Mouse (Mus musculus): Measurements from ENCODE around the gene Rasgef1a. TPM values are rescaled to one million over a fixed set of nuclear protein-coding genes. Genes with fewer than 3 reads are reported as not detected.

Rasgef1a gene
- polyA plus RNA-seq, 1 experiment from 2014 or later = 0.57 TPM

DNA sequence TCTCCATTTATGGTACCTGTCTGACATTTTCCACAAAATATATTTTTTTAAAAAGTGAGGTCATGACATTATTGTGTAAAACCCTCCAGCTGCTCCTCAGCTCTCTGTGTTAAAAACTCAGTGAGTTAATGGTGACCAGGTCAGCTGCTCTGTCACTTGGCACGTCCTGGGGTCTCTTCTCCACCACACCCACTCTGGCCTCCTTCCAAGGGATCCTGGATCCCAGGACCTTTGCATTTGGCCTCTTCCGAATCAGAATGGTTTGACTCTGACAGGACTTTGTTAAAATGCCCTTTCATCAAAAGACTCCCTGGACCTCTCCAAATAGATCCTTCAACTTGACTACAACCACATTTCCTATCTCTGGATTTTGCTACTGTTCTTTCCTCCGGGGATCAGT is 982 bp upstream of the Rasgef1a start:
- H3K4me2 ChIP-seq = no peak overlapping the region
- H3K9ac ChIP-seq = no peak overlapping the region
- H3K27ac ChIP-seq = no peak overlapping the region
- no peak overlapping the region for H3K4me3 ChIP-seq
- WGBS = 76% methylated on average over 3 of the region's 3 CpGs
- H3K4me1 ChIP-seq = peaks cover 8% of the 10 kb centered on the region
- ATAC-seq = no peak
- peaks cover 43% of the 10 kb centered on the region for H3K27me3 ChIP-seq
- H3K9me3 ChIP-seq (replicated peaks) = no peaks in the 10 kb centered on the region
- H3K36me3 ChIP-seq (ENCODE audit: poor library complexity, severe bottlenecking) = no peaks in the 10 kb centered on the region

- Histone ChIP-seq H3K4me3 (peak overlapping the region; percentile 48), H3K27ac (no peak overlapping the region), H3K4me2 (peak overlapping the region; percentile 79), H3K9ac (peak overlapping the region; percentile 66), H3K4me1 (peaks cover 20% of the 10 kb centered on the region), H3K9me3 (replicated peaks) (no peaks in the 10 kb centered on the region), H3K36me3 (ENCODE audit: poor library complexity, severe bottlenecking) (no peaks in the 10 kb centered on the region), H3K27me3 (peaks cover 39% of the 10 kb centered on the region)
- peak; percentile 48 for ATAC-seq
- 11% methylated on average over 37 of the region's 38 CpGs for WGBS
Measured at GRCm38 (mm10) chr6:118011616-118012316, 528 bp downstream of the Rasgef1a start.

- H3K27ac ChIP-seq = no peak overlapping the region
- 69% methylated on average over 3 of the region's 3 CpGs for WGBS
- no peaks in the 10 kb centered on the region for H3K9me3 ChIP-seq (replicated peaks)
- no peak overlapping the region for H3K4me2 ChIP-seq
- H3K9ac ChIP-seq = no peak overlapping the region
- no peaks in the 10 kb centered on the region for H3K36me3 ChIP-seq (ENCODE audit: poor library complexity, severe bottlenecking)
- H3K4me1 ChIP-seq = peaks cover 20% of the 10 kb centered on the region
- no peak for ATAC-seq
- peaks cover 39% of the 10 kb centered on the region for H3K27me3 ChIP-seq
- H3K4me3 ChIP-seq = no peak overlapping the region
Measured at GRCm38 (mm10) chr6:118012317-118012700, 1.1 kb downstream of the Rasgef1a start.

GRCm38 (mm10) chr6:118012987-118013866 is 2.0 kb downstream of the Rasgef1a start:
- Histone ChIP-seq H3K27me3 (peaks cover 39% of the 10 kb centered on the region), H3K27ac (no peak overlapping the region), H3K4me2 (no peak overlapping the region), H3K36me3 (ENCODE audit: poor library complexity, severe bottlenecking) (no peaks in the 10 kb centered on the region), H3K9ac (no peak overlapping the region), H3K4me1 (peaks cover 20% of the 10 kb centered on the region), H3K4me3 (no peak overlapping the region), H3K9me3 (replicated peaks) (no peaks in the 10 kb centered on the region)
- 74% methylated on average over 11 of the region's 11 CpGs for WGBS
- no peak for ATAC-seq

DNA sequence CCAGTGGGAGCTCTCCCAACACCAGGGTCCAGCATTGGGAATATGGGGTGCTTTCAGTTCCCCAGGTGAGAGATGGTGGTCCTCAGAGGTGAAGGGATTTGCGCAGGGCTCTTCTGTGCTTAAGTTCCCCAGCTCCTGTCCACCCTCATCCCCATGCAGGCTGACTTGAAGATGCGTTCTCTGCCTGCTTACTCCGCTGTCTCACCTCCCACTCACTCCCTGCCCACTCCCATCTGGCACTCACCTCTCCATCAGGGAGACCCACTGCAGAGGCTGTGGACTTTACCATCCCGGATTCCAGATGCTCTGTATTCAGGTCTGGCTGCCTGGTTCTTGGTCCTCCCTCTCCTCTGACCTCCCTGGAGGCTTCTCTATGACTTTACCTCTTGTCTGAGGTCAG is 3.6 kb downstream of the Rasgef1a start:
- no peak overlapping the region for H3K4me3 ChIP-seq
- H3K4me2 ChIP-seq = no peak overlapping the region
- H3K36me3 ChIP-seq (ENCODE audit: poor library complexity, severe bottlenecking) = no peaks in the 10 kb centered on the region
- peaks cover 39% of the 10 kb centered on the region for H3K27me3 ChIP-seq
- no peak overlapping the region for H3K9ac ChIP-seq
- 66% methylated on average over 4 of the region's 4 CpGs for WGBS
- ATAC-seq = no peak
- H3K27ac ChIP-seq = no peak overlapping the region
- no peaks in the 10 kb centered on the region for H3K9me3 ChIP-seq (replicated peaks)
- H3K4me1 ChIP-seq = peaks cover 26% of the 10 kb centered on the region

GRCm38 (mm10) chr6:118015971-118016370 is 4.7 kb downstream of the Rasgef1a start:
- H3K27me3 ChIP-seq = peaks cover 30% of the 10 kb centered on the region
- no peak overlapping the region for H3K9ac ChIP-seq
- 42% methylated on average over 3 of the region's 3 CpGs for WGBS
- peak overlapping the region; percentile 40; the same call in 1 of the 2 replicates for H3K27ac ChIP-seq
- peak; percentile 78 for ATAC-seq
- no peaks in the 10 kb centered on the region for H3K36me3 ChIP-seq (ENCODE audit: poor library complexity, severe bottlenecking)
- H3K4me2 ChIP-seq = no peak overlapping the region
- no peak overlapping the region for H3K4me3 ChIP-seq
- no peaks in the 10 kb centered on the region for H3K9me3 ChIP-seq (replicated peaks)
- peaks cover 25% of the 10 kb centered on the region for H3K4me1 ChIP-seq

DNA sequence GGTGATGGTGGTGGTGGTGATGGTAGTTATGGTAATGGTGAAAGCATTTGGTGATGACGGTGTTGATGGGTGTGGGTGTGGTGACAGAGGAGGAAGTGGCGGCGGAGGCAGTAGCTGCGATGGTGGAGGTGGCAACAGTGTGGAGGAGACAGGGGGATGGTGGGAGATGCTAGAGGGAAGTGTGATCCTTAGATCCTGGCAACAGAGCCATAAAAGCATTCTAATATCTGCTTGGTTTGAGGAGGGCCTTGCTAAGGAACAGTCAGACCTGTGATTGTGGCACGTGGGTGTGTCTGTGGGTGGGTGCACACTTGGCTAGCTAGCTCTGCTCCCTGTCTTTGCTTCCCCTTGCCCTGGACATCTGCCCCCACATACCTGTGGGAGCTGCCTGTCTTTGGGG is 7.4 kb downstream of the Rasgef1a start:
- no peak overlapping the region for H3K27ac ChIP-seq
- WGBS = 85% methylated on average over 5 of the region's 5 CpGs
- peaks cover 19% of the 10 kb centered on the region for H3K4me1 ChIP-seq
- H3K36me3 ChIP-seq (ENCODE audit: poor library complexity, severe bottlenecking) = no peaks in the 10 kb centered on the region
- no peaks in the 10 kb centered on the region for H3K9me3 ChIP-seq (replicated peaks)
- no peak overlapping the region for H3K4me2 ChIP-seq
- H3K4me3 ChIP-seq = no peak overlapping the region
- 0 out of 2 replicates have a peak, but pooled peaks cover 4% of the 10 kb centered on the region for H3K27me3 ChIP-seq
- ATAC-seq = no peak
- no peak overlapping the region for H3K9ac ChIP-seq

- Histone ChIP-seq H3K27me3 (no peaks in the 10 kb centered on the region), H3K36me3 (ENCODE audit: poor library complexity, severe bottlenecking) (no peaks in the 10 kb centered on the region), H3K9me3 (replicated peaks) (no peaks in the 10 kb centered on the region), H3K4me2 (no peak overlapping the region), H3K27ac (no peak overlapping the region), H3K4me3 (no peak overlapping the region), H3K4me1 (peaks cover 19% of the 10 kb centered on the region), H3K9ac (no peak overlapping the region)
- peak; percentile 43 for ATAC-seq
- WGBS = 19% methylated on average over 7 of the region's 7 CpGs
Measured at GRCm38 (mm10) chr6:118019569-118019968, 8.3 kb downstream of the Rasgef1a start.

- peaks cover 7% of the 10 kb centered on the region for H3K4me1 ChIP-seq
- no peaks in the 10 kb centered on the region for H3K9me3 ChIP-seq (replicated peaks)
- no peak overlapping the region for H3K27ac ChIP-seq
- H3K4me2 ChIP-seq = no peak overlapping the region
- no peak for ATAC-seq
- H3K27me3 ChIP-seq = no peaks in the 10 kb centered on the region
- 75% methylated on average over 15 of the region's 15 CpGs for WGBS
- H3K4me3 ChIP-seq = no peak overlapping the region
- H3K36me3 ChIP-seq (ENCODE audit: poor library complexity, severe bottlenecking) = no peaks in the 10 kb centered on the region
- H3K9ac ChIP-seq = no peak overlapping the region
Measured at GRCm38 (mm10) chr6:118022898-118023635, 11.8 kb downstream of the Rasgef1a start.

- Histone ChIP-seq H3K27ac (no peak overlapping the region), H3K9ac (no peak overlapping the region), H3K4me2 (no peak overlapping the region), H3K4me1 (no peaks in the 10 kb centered on the region), H3K9me3 (replicated peaks) (no peaks in the 10 kb centered on the region), H3K4me3 (no peak overlapping the region), H3K27me3 (no peaks in the 10 kb centered on the region), H3K36me3 (ENCODE audit: poor library complexity, severe bottlenecking) (no peaks in the 10 kb centered on the region)
- no peak for ATAC-seq
- 94% methylated on average over 3 of the region's 3 CpGs for WGBS
Measured at GRCm38 (mm10) chr6:118027036-118027435, 15.8 kb downstream of the Rasgef1a start.

- no peaks in the 10 kb centered on the region for H3K27me3 ChIP-seq
- H3K27ac ChIP-seq = no peak overlapping the region
- no peak for ATAC-seq
- no peak overlapping the region for H3K4me2 ChIP-seq
- no peaks in the 10 kb centered on the region for H3K4me1 ChIP-seq
- no peak overlapping the region for H3K9ac ChIP-seq
- WGBS = 75% methylated on average over 1 of the region's 1 CpGs
- no peak overlapping the region for H3K4me3 ChIP-seq
- no peaks in the 10 kb centered on the region for H3K36me3 ChIP-seq (ENCODE audit: poor library complexity, severe bottlenecking)
- H3K9me3 ChIP-seq (replicated peaks) = no peaks in the 10 kb centered on the region
Measured at GRCm38 (mm10) chr6:118031467-118031866, 20.2 kb downstream of the Rasgef1a start.

GRCm38 (mm10) chr6:118035639-118036038 is 24.4 kb downstream of the Rasgef1a start:
- Histone ChIP-seq H3K4me3 (no peak overlapping the region), H3K36me3 (ENCODE audit: poor library complexity, severe bottlenecking) (no peaks in the 10 kb centered on the region), H3K27me3 (no peaks in the 10 kb centered on the region), H3K9ac (no peak overlapping the region), H3K9me3 (replicated peaks) (no peaks in the 10 kb centered on the region), H3K4me1 (no peaks in the 10 kb centered on the region), H3K4me2 (no peak overlapping the region), H3K27ac (no peak overlapping the region)
- ATAC-seq = no peak
- WGBS = 72% methylated on average over 6 of the region's 6 CpGs
